In the genomic region with DNA sequence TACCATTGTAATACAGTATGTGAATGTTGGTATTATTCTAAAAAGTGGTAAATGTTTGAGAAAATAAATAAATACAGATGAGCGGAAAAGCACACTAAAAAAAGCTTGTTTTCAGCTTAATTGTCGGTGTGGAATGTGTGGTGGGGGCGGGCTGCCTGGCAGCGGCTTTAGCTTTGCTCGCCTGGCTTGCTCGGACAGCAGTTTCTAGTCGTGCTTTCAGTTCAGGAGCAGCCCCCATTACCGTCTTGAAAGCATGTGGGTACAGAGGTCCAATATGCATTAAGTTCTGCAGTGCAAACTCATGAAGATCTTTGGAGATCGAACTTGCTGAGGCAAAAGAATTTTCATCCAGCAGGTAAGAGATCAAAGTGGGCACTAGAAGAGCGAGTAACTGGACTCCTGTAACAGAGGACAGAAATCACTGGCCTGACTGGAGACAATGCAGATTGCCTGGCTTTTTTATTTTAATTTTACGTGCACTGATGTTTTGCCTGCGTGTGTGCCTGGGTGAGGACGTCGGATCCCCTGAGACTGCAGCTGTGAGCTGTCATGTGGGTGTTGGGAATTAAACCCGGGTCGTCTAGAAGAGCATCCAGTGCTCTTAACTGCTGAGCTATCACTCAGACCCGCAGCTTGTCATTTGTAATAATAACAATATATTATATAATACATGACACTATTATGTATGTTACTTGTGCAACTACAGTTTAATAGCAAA, we compare ENCODE assay signal across 28 mouse cellular contexts. TPM values are rescaled to one million over a fixed set of nuclear protein-coding genes. Genes with fewer than 3 reads are reported as not detected.
DNase-seq lines count a peak whose midpoint lies in the region; ATAC-seq and TF ChIP-seq lines count a peak whose summit lies in the region.
"Had no signal": no experiment of that assay in that cellular context is flagged by ENCODE, and none has a peak within 500 bp of the region (broad histone marks: within the 10 kb centered on the region; RNA-seq: fewer than 3 reads in every experiment).

No protein-coding gene starts in this region.

- no peaks in the 10 kb centered on the region for H3K27me3 ChIP-seq in forebrain, embryonic 13.5 days
- H3K27me3 ChIP-seq in forebrain, embryonic 16.5 days (replicated peaks; ENCODE audit: control insufficient read depth, insufficient read depth, low read length): no peaks in the 10 kb centered on the region
- no peaks in the 10 kb centered on the region for H3K27me3 ChIP-seq in heart, embryonic 13.5 days (replicated peaks)
- no peaks in the 10 kb centered on the region for H3K27me3 ChIP-seq in heart, embryonic 12.5 days (replicated peaks)
- no peaks in the 10 kb centered on the region for H3K27me3 ChIP-seq in CH12.LX (replicated peaks)
- H3K27me3 ChIP-seq: embryonic facial prominence, embryonic 13.5 days; forebrain, embryonic 12.5 days; hindbrain, embryonic 12.5 days; hindbrain, embryonic 15.5 days had no signal

- TF ChIP-seq RAD21 in CH12.LX (IDR thresholded peaks at IDR 0.05; ENCODE audit: low read depth, low read length): no peak

- WGBS in forebrain, embryonic 13.5 days: 44% methylated on average over 17 of the region's 17 CpGs
- WGBS in forebrain, embryonic 16.5 days: 37% methylated on average over 17 of the region's 17 CpGs
- WGBS in heart, embryonic 13.5 days: 70% methylated on average over 17 of the region's 17 CpGs
- 75% methylated on average over 17 of the region's 17 CpGs for WGBS in heart, embryonic 12.5 days

- H3K9me3 ChIP-seq in forebrain, embryonic 13.5 days (replicated peaks): no peaks in the 10 kb centered on the region
- H3K9me3 ChIP-seq in forebrain, embryonic 16.5 days (ENCODE audit: control insufficient read depth, low read length): no peaks in the 10 kb centered on the region
- no peaks in the 10 kb centered on the region for H3K9me3 ChIP-seq in heart, embryonic 13.5 days
- H3K9me3 ChIP-seq in heart, embryonic 12.5 days (replicated peaks): no peaks in the 10 kb centered on the region
- H3K9me3 ChIP-seq in CH12.LX (replicated peaks; ENCODE audit: low read length): no peaks in the 10 kb centered on the region
- H3K9me3 ChIP-seq: embryonic facial prominence, embryonic 13.5 days; forebrain, embryonic 12.5 days; hindbrain, embryonic 12.5 days; hindbrain, embryonic 15.5 days had no signal

- dilution Hi-C loops in CH12.LX (cut with MboI; ENCODE audit: extremely low pct_ligation_motif_present, extremely low pct_unique_long_range_greater_than_20kb, low sequenced_read_pairs): no loop called here

- no peak for TF ChIP-seq POLR2A in CH12.LX (IDR thresholded peaks at IDR 0.05; ENCODE audit: low read depth, low read length)
- no peak for TF ChIP-seq POLR2A in brain, embryonic 14.5 days (IDR thresholded peaks at IDR 0.05; ENCODE audit: borderline replicate concordance, extremely low read depth, insufficient read depth, insufficient read length, poor library complexity, severe bottlenecking)

- no peak overlapping the region for H3K4me2 ChIP-seq in forebrain, embryonic 13.5 days
- H3K4me2 ChIP-seq in forebrain, embryonic 16.5 days (ENCODE audit: low read length): no peak overlapping the region
- no peak overlapping the region for H3K4me2 ChIP-seq in heart, embryonic 13.5 days
- no peak overlapping the region for H3K4me2 ChIP-seq in heart, embryonic 12.5 days
- H3K4me2 ChIP-seq in CH12.LX (ENCODE audit: insufficient read depth, low read depth, poor library complexity, severe bottlenecking): peak overlapping the region; percentile 51
- H3K4me2 ChIP-seq: embryonic facial prominence, embryonic 13.5 days; forebrain, embryonic 12.5 days; heart, embryonic 11.5 days; hindbrain, embryonic 12.5 days; hindbrain, embryonic 15.5 days had no signal

- peaks cover 54% of the 10 kb centered on the region for H3K36me3 ChIP-seq in forebrain, embryonic 13.5 days (ENCODE audit: poor library complexity, severe bottlenecking)
- H3K36me3 ChIP-seq in forebrain, embryonic 16.5 days (ENCODE audit: control insufficient read depth, insufficient read depth): peaks cover 14% of the 10 kb centered on the region
- H3K36me3 ChIP-seq in heart, embryonic 13.5 days: peaks cover 68% of the 10 kb centered on the region
- H3K36me3 ChIP-seq in heart, embryonic 12.5 days: peaks cover 55% of the 10 kb centered on the region
- peaks cover 12 to 44% of the 10 kb centered on the region in 2 experiments for H3K36me3 ChIP-seq in CH12.LX (replicated peaks in 1 of 2; ENCODE audit: control insufficient read depth in 1 of 2, insufficient read depth in 1 of 2, low read length in 1 of 2)

- no peak for TF ChIP-seq CTCF in CH12.LX (conservative IDR thresholded peaks at IDR 0.05 in 1 of 2, IDR thresholded peaks at IDR 0.05 in 1 of 2; ENCODE audit: low read depth in 2 of 2, low read length in 2 of 2)
- no peak for TF ChIP-seq CTCF in brain, embryonic 14.5 days (IDR thresholded peaks at IDR 0.05; ENCODE audit: borderline replicate concordance, extremely low read depth, insufficient read depth, insufficient read length)

- peaks cover 5% of the 10 kb centered on the region; the same call in 1 of the 2 replicates for H3K4me1 ChIP-seq in forebrain, embryonic 13.5 days
- H3K4me1 ChIP-seq in forebrain, embryonic 16.5 days (replicated peaks; ENCODE audit: control insufficient read depth, insufficient read depth, low read length): peaks cover 5% of the 10 kb centered on the region; the same call in 1 of the 2 replicates
- 0 out of 2 replicates have a peak, but pooled peaks cover 3% of the 10 kb centered on the region for H3K4me1 ChIP-seq in heart, embryonic 13.5 days
- peaks cover 2% of the 10 kb centered on the region; the same call in 1 of the 2 replicates for H3K4me1 ChIP-seq in heart, embryonic 12.5 days (replicated peaks)
- peaks cover 4 to 41% of the 10 kb centered on the region in 2 experiments; a peak in 3 of 4 replicates for H3K4me1 ChIP-seq in CH12.LX (ENCODE audit: control insufficient read depth in 1 of 2, insufficient read depth in 2 of 2)
- H3K4me1 ChIP-seq: embryonic facial prominence, embryonic 13.5 days; forebrain, embryonic 12.5 days; hindbrain, embryonic 12.5 days; hindbrain, embryonic 15.5 days had no signal

- no peak for ATAC-seq in forebrain, embryonic 13.5 days
- no peak for ATAC-seq in forebrain, embryonic 16.5 days
- no peak for ATAC-seq in heart, embryonic 13.5 days (ENCODE audit: extremely low read depth, insufficient number of reproducible peaks, low FRiP score, low TSS enrichment)
- no peak for ATAC-seq in heart, embryonic 12.5 days (ENCODE audit: insufficient number of reproducible peaks, low FRiP score)
- ATAC-seq: activated CD4-positive, CD25-positive, alpha-beta regulatory T cell, adult 4 months; forebrain, postnatal 0 days; intestine, postnatal 0 days had no signal

- peak; percentile 62 for DNase-seq in CH12.LX (ENCODE audit: extremely low read depth)
- DNase-seq in brain, embryonic 14.5 days (ENCODE audit: low read depth): peak; percentile 16
- no peak for DNase-seq in spleen, postnatal 10 days (ENCODE audit: low spot score in 2 of 2)
- no peak for DNase-seq in thymus, postnatal 10 days (ENCODE audit: low spot score in 2 of 2)
- DNase-seq: adrenal gland, adult 8-10 months; adrenal gland, postnatal 25 days; B cell, adult 2 months; cerebellum, adult 18-20 months; cerebellum, adult 9-10 months; cerebellum, postnatal 14 days; embryo, embryonic 11 days; forebrain, postnatal 0 days; gastrocnemius, postnatal 10 days; gastrocnemius, postnatal 36 days; heart, postnatal 14 days; kidney, adult 2 months had no signal

- H3K27ac ChIP-seq in forebrain, embryonic 13.5 days: no peak overlapping the region
- no peak overlapping the region for H3K27ac ChIP-seq in forebrain, embryonic 16.5 days (ENCODE audit: low read length)
- H3K27ac ChIP-seq in heart, embryonic 13.5 days (replicated peaks): no peak overlapping the region
- no peak overlapping the region for H3K27ac ChIP-seq in heart, embryonic 12.5 days (ENCODE audit: poor library complexity, severe bottlenecking)
- 0 out of 2 replicates have a peak overlapping the region, but pooled peaks have one; percentile 7 for H3K27ac ChIP-seq in CH12.LX (ENCODE audit: insufficient read depth, low read depth)
- H3K27ac ChIP-seq: embryonic facial prominence, embryonic 13.5 days; forebrain, embryonic 12.5 days; hindbrain, embryonic 12.5 days; hindbrain, embryonic 15.5 days had no signal

- H3K79me2 ChIP-seq in CH12.LX (replicated peaks; ENCODE audit: control insufficient read depth, extremely low read depth, insufficient read depth, poor library complexity, severe bottlenecking): no peaks in the 10 kb centered on the region

- no peak overlapping the region for H3K4me3 ChIP-seq in forebrain, embryonic 13.5 days
- no peak overlapping the region for H3K4me3 ChIP-seq in forebrain, embryonic 16.5 days (replicated peaks; ENCODE audit: low read length)
- H3K4me3 ChIP-seq in heart, embryonic 13.5 days: no peak overlapping the region
- no peak overlapping the region for H3K4me3 ChIP-seq in heart, embryonic 12.5 days
- H3K4me3 ChIP-seq in CH12.LX (replicated peaks in 1 of 3; ENCODE audit: low read depth in 2 of 3, low read length in 2 of 3, poor library complexity in 1 of 3): peak overlapping the region in 1 of 3 experiments; percentile 40
- H3K4me3 ChIP-seq: embryonic facial prominence, embryonic 13.5 days; erythroblast, embryonic 14.5 days; forebrain, embryonic 12.5 days; hindbrain, embryonic 12.5 days; hindbrain, embryonic 15.5 days had no signal

- TF ChIP-seq EP300 in CH12.LX (IDR thresholded peaks at IDR 0.05; ENCODE audit: low read length): no peak

- 0 out of 2 replicates have a peak overlapping the region, but pooled peaks have one; percentile 34 for H3K9ac ChIP-seq in forebrain, embryonic 13.5 days
- H3K9ac ChIP-seq in forebrain, embryonic 16.5 days (replicated peaks; ENCODE audit: low read depth, low read length): no peak overlapping the region
- 0 out of 2 replicates have a peak overlapping the region, but pooled peaks have one; percentile 1 for H3K9ac ChIP-seq in heart, embryonic 13.5 days
- no peak overlapping the region for H3K9ac ChIP-seq in heart, embryonic 12.5 days
- H3K9ac ChIP-seq in CH12.LX (ENCODE audit: insufficient read depth, low read depth): no peak overlapping the region; the same call in 1 of the 2 replicates
- H3K9ac ChIP-seq: embryonic facial prominence, embryonic 13.5 days; forebrain, embryonic 12.5 days; forebrain, postnatal 0 days; hindbrain, embryonic 12.5 days; hindbrain, embryonic 15.5 days had no signal

- in situ Hi-C loops in CH12.LX (cut with MboI; ENCODE audit: low pct_ligation_motif_present, low pct_unique_long_range_greater_than_20kb, low sequenced_read_pairs): loop anchor here (10.0 kb wide), 1 partner anchor 148 kb away; no protein-coding TSS in a partner anchor

RNA-seq across cellular contexts. Expression of gene Strn, which starts 16.1 kb away (rescaled TPM):
- 4.5 and 5.8 TPM in 2 replicates for polyA plus RNA-seq in forebrain, embryonic 13.5 days (2015; fragmentation: Nextera tagmentation; extraction: Ambion mirVana)
- 6.1 and 6.4 TPM in 2 replicates for polyA plus RNA-seq in forebrain, embryonic 16.5 days (2015; fragmentation: Nextera tagmentation; extraction: Ambion mirVana)
- 10.3 and 11.0 TPM in 2 replicates for polyA plus RNA-seq in heart, embryonic 13.5 days (2015; fragmentation: Nextera tagmentation; extraction: Ambion mirVana)
- 19.3 and 20.6 TPM in 2 replicates for polyA plus RNA-seq in heart, embryonic 12.5 days (2016; fragmentation: Nextera tagmentation; extraction: Ambion mirVana)
- total RNA-seq in CH12.LX (2012; rRNA removed) (12.3 and 12.4 TPM in 2 replicates), CH12.LX (2014; rRNA removed) (9.9 and 10.5 TPM in 2 replicates)
- 12.7 and 14.3 TPM in 2 replicates for polyA plus RNA-seq in CH12.LX (2012; ENCODE audit: insufficient read length, low read depth)
- polyA plus RNA-seq in brain, embryonic 14.5 days (2012; rRNA removed): 9.4 and 12.5 TPM in 2 replicates

Comparison
In these comparisons a context has a peak if more than half of its experiments do, and no peak if none do; other contexts are left out.
1. H3K9ac ChIP-seq: peak in forebrain, embryonic 13.5 days (single experiment) and heart, embryonic 13.5 days (single experiment); none in forebrain, embryonic 16.5 days (single experiment), heart, embryonic 12.5 days (single experiment) and CH12.LX (single experiment).
2. DNase-seq: peak in CH12.LX (single experiment) and brain, embryonic 14.5 days (single experiment); none in spleen, postnatal 10 days (0 of 2) and thymus, postnatal 10 days (0 of 2).